Mouse (Mus musculus) erythroblast, embryonic 14.5 days (primary cell): ENCODE measurements around the gene Baz2b. TPM values are rescaled to one million over a fixed set of nuclear protein-coding genes. Genes with fewer than 3 reads are reported as not detected.

Source experiments
- H3K27me3 ChIP-seq: 2 replicates; pipeline ENCODE4 v1.6.1; 2012; ENCODE audit warnings: inconsistent platforms; ENCODE audit not compliant: control insufficient read depth
- H3K36me3 ChIP-seq: 2 replicates; pipeline ENCODE4 v1.6.1; 2012; ENCODE audit warnings: mild to moderate bottlenecking, inconsistent platforms; ENCODE audit not compliant: control insufficient read depth
- H3K4me1 ChIP-seq: 2 replicates; pipeline ENCODE4 v1.6.1; 2012; ENCODE audit warnings: inconsistent platforms; ENCODE audit not compliant: control insufficient read depth
- H3K4me3 ChIP-seq: replicated peaks from 2 replicates; pipeline ENCODE3; 2012; ENCODE audit warnings: moderate library complexity, mild to moderate bottlenecking, inconsistent platforms
- H3K9me3 ChIP-seq: 2 replicates; pipeline ENCODE4 v1.6.1; 2012; ENCODE audit warnings: low read length, inconsistent platforms, mixed read lengths; ENCODE audit not compliant: control insufficient read depth
- GATA1 ChIP-seq: IDR thresholded peaks from 2 replicates; pipeline ENCODE4 v1.6.1; 2012; ENCODE audit warnings: low read length, inconsistent platforms, mixed read lengths
- TAL1 ChIP-seq: IDR thresholded peaks from 3 replicates; pipeline ENCODE4 v1.6.1; 2012; ENCODE audit warnings: low read length, inconsistent platforms, mixed read lengths
- polyA plus RNA-seq: library from polyadenylated mRNA; stranded (reverse); fragments of >175 nt; gene quantifications from 2 replicates; pipeline ENCODE4 v1.2.3, GENCODE M21; 2012

The Baz2b gene
- polyA plus RNA-seq, 1 experiment = 1.8 TPM

GRCm38 (mm10) chr2:60056043-60056442 is 153.6 kb downstream of the Baz2b start:
- H3K4me1 ChIP-seq = peaks cover 29% of the 10 kb centered on the region
- H3K36me3 ChIP-seq = peaks cover 2% of the 10 kb centered on the region
- H3K4me3 ChIP-seq = no peak overlapping the region
- no peak for TF ChIP-seq TAL1
- H3K9me3 ChIP-seq = no peaks in the 10 kb centered on the region
- H3K27me3 ChIP-seq = no peaks in the 10 kb centered on the region

- Histone ChIP-seq H3K9me3 (no peaks in the 10 kb centered on the region), H3K27me3 (no peaks in the 10 kb centered on the region), H3K36me3 (no peaks in the 10 kb centered on the region), H3K4me3 (no peak overlapping the region), H3K4me1 (peaks cover 27% of the 10 kb centered on the region)
- TF ChIP-seq TAL1 = no peak
- no peak for TF ChIP-seq GATA1
These were observed 154.7 kb downstream of the Baz2b start for GRCm38 (mm10) chr2:60054808-60055535.

- peaks cover 14% of the 10 kb centered on the region for H3K4me1 ChIP-seq
- H3K36me3 ChIP-seq = no peaks in the 10 kb centered on the region
- no peak for TF ChIP-seq GATA1
- no peak for TF ChIP-seq TAL1
- no peaks in the 10 kb centered on the region for H3K9me3 ChIP-seq
- no peak overlapping the region for H3K4me3 ChIP-seq
- no peaks in the 10 kb centered on the region for H3K27me3 ChIP-seq
These were observed 156.2 kb downstream of the Baz2b start for GRCm38 (mm10) chr2:60053222-60054010.

- H3K27me3 ChIP-seq = no peaks in the 10 kb centered on the region
- H3K9me3 ChIP-seq = no peaks in the 10 kb centered on the region
- no peak overlapping the region for H3K4me3 ChIP-seq
- no peaks in the 10 kb centered on the region for H3K36me3 ChIP-seq
- H3K4me1 ChIP-seq = peaks cover 24% of the 10 kb centered on the region
- TF ChIP-seq GATA1 (no peak), TAL1 (no peak)
These were observed 158.8 kb downstream of the Baz2b start for GRCm38 (mm10) chr2:60050667-60051460.

DNA sequence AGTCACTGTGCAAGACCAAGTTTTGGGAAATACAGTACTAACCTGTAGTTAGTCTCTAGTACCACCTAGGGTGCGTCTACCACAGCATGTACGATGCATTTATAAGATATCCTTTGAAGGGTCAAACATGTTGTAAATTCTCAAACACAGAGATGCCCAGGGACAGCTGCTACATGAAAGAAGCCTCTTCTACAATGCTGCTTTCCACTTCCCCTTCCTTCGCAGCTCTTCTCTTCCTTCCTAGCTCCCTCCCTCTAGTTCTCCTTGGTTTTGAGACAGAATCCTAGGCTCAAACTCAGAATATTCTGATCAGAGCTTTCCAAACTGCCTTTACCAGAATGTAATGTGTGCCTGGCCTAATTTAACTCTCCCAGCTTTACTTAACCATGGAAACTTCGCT is 159.8 kb downstream of the Baz2b start:
- Histone ChIP-seq H3K4me1 (peaks cover 26% of the 10 kb centered on the region), H3K27me3 (no peaks in the 10 kb centered on the region), H3K36me3 (no peaks in the 10 kb centered on the region), H3K4me3 (no peak overlapping the region), H3K9me3 (no peaks in the 10 kb centered on the region)
- TF ChIP-seq TAL1 (no peak), GATA1 (no peak)

GRCm38 (mm10) chr2:60049351-60049750 is 160.3 kb downstream of the Baz2b start:
- TF ChIP-seq GATA1 = no peak
- no peak for TF ChIP-seq TAL1
- H3K36me3 ChIP-seq = no peaks in the 10 kb centered on the region
- peaks cover 26% of the 10 kb centered on the region for H3K4me1 ChIP-seq
- no peaks in the 10 kb centered on the region for H3K9me3 ChIP-seq
- H3K4me3 ChIP-seq = no peak overlapping the region
- H3K27me3 ChIP-seq = no peaks in the 10 kb centered on the region

GRCm38 (mm10) chr2:60045995-60046394 is 163.6 kb downstream of the Baz2b start:
- TF ChIP-seq GATA1 (no peak), TAL1 (no peak)
- Histone ChIP-seq H3K4me3 (no peak overlapping the region), H3K4me1 (peaks cover 17% of the 10 kb centered on the region), H3K9me3 (no peaks in the 10 kb centered on the region), H3K36me3 (peaks cover 2% of the 10 kb centered on the region), H3K27me3 (no peaks in the 10 kb centered on the region)

GRCm38 (mm10) chr2:60044988-60045387 is 164.7 kb downstream of the Baz2b start:
- H3K36me3 ChIP-seq = peaks cover 2% of the 10 kb centered on the region
- H3K4me3 ChIP-seq = no peak overlapping the region
- peaks cover 14% of the 10 kb centered on the region for H3K4me1 ChIP-seq
- H3K27me3 ChIP-seq = no peaks in the 10 kb centered on the region
- TF ChIP-seq GATA1 (no peak), TAL1 (no peak)
- no peaks in the 10 kb centered on the region for H3K9me3 ChIP-seq

DNA sequence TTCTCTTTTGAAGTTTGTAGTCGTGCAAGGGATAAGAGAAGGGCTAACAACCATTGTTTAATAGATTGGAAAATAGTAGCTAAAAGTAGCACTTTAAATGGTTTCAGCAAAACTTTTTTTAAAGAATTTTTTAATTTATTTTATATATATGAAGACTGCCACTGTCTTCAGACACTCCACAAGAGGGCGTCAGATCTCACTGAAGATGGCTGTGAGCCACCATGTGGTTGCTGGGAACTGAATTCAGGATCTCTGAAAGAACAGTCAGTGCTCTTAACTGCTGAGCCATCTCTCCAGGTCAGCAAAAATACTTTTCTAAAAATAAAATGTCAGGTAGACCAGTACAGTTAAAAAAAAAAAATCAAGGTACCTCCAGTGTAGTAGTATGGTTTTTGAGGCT is 165.1 kb downstream of the Baz2b start:
- peaks cover 14% of the 10 kb centered on the region for H3K4me1 ChIP-seq
- TF ChIP-seq TAL1 = no peak
- TF ChIP-seq GATA1 = no peak
- no peak overlapping the region for H3K4me3 ChIP-seq
- peaks cover 2% of the 10 kb centered on the region for H3K36me3 ChIP-seq
- H3K9me3 ChIP-seq = no peaks in the 10 kb centered on the region
- H3K27me3 ChIP-seq = no peaks in the 10 kb centered on the region
